Mouse (Mus musculus) cerebellum, adult 2 months (tissue): ENCODE results near the gene Pygm.

Experiments used
- CTCF ChIP-seq: fragments of 200-500 bp; IDR thresholded peaks from 2 replicates; pipeline ENCODE4 v1.5.1; 2011; ENCODE audit warnings: low read depth, mild to moderate bottlenecking, control low read depth, low read length, moderate library complexity, borderline replicate concordance; ENCODE audit not compliant: insufficient read depth
- POLR2A ChIP-seq: fragments of 200-500 bp; IDR thresholded peaks from 2 replicates; pipeline ENCODE4 v1.6.1; 2011; ENCODE audit warnings: low read length, control low read depth, borderline replicate concordance; ENCODE audit not compliant: insufficient read depth

- TF ChIP-seq CTCF (no peak), POLR2A (no peak)
Observed at GRCm38 (mm10) chr19:6374571-6374970, 9.6 kb upstream of the Pygm start.
